Mouse (Mus musculus) mature B cell (primary cell): Measurements from ENCODE around the gene Crxos.
"Not testable (repeated sequence)": the region's sequence is repeated elsewhere in the genome, so short reads cannot be mapped to it uniquely, and the experiment has no call there.

Experiments
- in situ Hi-C: fragments of 300-500 bp; cut with MboI; formaldehyde crosslinking; loops from 2 replicates; pipeline ENCODE4 v1.14.3; 2019

Gene Crxos

DNA sequence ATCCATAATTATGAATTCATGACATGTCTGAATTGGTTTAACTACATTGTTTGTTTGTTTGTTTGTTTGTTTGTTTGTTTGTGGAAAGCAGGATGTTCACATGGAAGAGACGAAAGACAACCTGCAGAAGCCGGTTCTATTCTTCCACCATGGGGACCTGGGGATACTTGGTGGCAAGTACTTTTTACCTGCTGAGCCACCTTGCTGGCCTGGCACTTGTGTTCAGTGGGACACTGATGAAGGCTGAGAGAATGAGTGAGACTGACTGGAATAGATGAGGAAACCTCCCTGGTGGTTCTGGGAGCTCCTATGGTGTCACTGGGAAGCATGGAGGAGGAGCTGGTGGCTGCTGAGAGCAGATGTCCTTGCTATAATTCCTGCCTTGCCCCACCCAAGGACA, at the start of gene Crxos:
Gene Crxos, plus strand, starts transcription at position 301 of the 400 bp plus-strand sequence.
- in situ Hi-C loops = no loop called here

DNA sequence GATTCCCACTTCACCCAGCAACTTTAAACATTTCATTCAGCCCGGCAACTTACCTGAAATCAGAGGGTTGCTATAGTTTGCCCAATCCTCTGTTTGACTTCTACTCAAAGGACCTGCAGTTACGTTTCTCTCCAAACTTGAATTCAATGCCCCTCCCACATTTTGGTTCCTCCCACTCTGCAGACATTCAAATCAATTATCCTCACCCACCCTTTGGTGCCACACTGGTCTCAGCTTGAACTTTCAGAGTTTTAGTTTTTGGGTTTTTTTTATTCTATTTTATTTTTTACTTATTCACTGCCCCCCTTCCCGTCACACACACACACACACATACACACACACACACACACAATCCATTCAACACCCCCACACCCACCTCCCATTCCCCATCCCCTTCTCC, 42.8 kb upstream of the Crxos start, which contains the start of gene Obox6:
Gene Obox6, minus strand, starts transcription at position 101 of the 400 bp plus-strand sequence.
- in situ Hi-C loops = no loop called here

DNA sequence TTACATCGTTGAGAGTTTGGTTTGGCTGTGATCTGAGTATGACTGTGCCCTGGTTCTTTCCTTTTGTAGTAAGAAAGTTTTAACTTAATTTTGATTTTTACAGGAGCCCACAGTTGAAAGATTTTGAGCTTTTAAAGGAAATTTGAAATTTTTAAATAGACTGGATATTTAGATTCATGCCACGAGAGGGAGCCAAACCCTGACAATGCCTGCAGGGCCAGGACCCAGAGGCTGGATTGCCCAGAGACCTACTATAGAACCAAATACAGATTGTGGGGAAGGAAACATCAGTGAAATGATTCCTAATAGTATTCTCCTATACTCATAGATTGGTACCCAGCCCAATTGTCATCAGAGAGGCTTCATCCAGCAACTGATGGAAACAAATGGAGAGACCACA, 22.8 kb upstream of the Crxos start:
- in situ Hi-C loops = no loop called here

DNA sequence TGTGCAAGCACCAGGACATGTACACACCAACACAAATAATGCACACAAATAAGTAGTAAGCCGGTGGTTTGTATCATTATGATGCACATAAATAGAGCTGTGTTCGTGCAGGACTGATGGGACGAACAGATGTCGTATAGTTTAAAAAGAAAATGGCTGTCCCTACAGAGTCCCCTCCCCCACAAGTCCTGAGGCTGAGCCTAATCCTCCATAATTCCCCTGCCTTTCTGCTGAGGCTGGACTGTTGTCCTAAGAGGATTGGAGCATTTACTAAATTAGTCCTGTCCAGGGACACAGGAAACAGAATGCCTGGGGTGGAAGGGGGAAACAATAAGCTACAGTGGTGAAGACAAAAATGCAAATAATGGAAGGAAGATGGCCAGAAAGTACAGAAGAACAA, 18.3 kb upstream of the Crxos start:
- in situ Hi-C loops = no loop called here

DNA sequence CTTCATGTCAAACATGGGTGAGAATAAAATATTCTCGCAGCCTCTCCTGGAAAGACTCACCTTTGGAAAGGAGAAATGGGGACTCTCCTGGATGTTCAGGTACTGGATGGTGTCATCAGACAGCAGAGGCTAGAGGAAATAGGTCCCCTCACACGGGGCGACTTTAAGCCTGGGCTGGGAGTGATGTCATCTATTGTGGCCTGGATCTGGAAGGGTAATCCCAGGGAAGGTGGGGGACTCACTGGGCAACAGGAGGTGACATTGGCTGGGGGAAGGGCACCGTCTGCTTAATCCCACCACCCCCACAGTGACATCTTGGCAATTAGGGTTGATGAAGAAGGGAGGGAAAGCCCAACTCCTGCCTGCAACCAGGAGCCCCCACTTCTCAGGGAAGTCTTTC, 2.7 kb upstream of the Crxos start, which contains the start of gene Crx:
Gene Crx, minus strand, starts transcription at position 213 of the 400 bp plus-strand sequence.
- in situ Hi-C loops = no loop called here

DNA sequence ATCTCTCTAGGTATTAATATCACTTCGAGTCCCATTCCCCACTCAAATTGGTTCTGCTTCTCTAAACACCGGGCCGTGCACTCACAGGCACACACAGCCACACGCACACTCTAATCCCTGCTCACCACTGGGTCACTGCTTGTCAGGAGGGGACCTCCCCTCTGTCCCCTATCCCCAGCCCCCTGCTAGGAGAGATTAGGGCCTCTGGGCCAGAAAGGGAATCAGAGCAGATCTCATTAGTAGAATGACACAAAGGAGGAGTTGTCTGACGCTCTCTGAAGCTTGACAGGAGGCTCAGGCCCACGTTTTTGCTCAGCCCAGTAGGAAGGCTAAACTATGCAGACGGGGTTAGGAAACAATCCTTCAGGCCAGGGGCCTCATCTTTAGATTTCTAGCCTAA, 1.0 kb upstream of the Crxos start:
- in situ Hi-C loops = no loop called here

DNA sequence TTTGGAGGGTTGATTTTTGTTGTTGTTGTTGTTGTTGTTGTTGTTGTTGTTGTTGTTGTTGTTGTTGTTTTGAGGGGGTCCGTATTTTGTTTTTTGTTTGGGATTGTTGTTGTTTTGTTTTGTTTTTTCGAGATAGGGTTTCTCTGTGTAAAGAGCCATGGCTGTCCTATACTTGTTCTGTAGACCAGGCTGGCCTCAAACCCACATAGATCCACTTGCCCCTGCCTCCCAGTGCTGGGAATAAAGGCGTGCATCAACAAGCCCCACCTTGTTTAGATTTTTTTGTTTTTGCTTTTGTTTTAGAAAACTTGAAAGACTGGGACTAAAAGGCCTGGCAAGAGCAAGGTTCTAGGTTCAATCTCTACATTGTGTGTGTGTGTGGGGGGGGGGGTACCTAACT, 586 bp upstream of the Crxos start:
- in situ Hi-C loops = no loop called here

DNA sequence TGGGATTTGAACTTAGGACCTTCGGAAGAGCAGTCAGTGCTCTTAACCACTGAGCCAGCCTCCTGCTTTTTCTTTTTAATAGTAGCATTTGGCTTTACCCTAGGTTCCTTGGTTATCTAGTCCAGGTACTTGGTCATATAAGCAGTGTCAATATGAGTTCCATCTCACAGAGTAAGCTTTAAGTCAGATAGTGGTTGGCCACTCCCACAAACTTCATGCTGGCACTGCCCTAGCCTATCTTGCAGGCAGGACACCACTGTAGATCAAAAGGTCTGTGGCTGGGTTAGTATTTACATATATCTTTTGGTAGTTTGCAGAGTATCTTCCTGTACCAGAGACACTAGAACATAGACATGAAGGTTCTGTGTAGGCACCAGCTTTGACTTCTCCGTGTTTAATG, 1.7 kb downstream of the Crxos start:
- in situ Hi-C loops = no loop called here

DNA sequence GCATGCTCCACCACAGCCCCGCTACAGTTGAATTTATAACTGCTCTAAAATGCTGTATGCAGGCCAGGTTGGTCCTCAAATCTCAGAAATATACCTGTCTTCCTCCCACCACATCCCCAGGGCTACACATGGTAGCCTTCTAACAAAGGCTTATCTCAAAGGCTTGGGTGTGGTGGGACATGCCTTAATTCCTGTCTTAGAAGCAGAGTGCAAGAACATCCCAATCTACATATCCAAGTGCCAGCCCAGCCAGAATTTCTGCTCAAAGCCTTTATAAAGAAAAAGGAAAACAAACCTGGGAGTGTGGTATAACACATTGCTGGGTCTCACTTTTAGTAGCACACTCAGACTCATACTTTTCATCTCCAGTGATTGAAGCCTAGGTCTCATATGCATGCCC, 11.8 kb downstream of the Crxos start:
- in situ Hi-C loops = no loop called here

DNA sequence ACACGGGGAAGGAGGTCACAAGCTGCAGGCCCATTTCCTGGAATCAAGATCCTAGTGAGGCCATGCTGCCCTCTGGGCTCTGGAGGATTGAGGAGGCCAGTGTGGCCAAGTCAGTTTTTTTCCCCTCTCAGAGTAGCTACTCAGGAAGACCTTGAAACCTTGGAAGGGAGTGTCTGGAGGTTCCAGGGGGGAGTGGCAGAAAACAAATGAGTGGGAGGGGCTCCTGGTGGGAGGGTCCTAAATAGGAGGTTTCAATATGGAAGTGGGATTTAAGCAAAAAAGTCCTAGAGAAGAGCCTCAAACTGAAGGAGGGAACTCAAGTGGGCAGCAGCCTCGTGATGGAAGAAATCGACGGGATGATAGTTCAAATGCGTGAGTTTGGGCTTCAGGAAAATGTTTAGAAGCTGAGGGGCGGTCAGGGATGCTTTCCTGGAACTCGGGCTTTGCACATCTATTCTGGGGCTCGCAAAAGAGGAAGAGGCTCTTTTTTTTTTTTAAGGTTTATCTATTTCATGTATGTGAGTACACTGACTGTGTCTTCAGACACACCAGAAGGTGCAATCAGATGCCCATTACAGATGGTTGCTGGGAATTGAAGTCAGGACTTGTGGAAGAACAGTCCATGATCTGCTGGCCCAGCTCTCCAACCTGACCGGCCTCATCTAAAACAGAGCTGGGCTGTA, 19.1 kb downstream of the Crxos start:
- in situ Hi-C loops = no loop called here

DNA sequence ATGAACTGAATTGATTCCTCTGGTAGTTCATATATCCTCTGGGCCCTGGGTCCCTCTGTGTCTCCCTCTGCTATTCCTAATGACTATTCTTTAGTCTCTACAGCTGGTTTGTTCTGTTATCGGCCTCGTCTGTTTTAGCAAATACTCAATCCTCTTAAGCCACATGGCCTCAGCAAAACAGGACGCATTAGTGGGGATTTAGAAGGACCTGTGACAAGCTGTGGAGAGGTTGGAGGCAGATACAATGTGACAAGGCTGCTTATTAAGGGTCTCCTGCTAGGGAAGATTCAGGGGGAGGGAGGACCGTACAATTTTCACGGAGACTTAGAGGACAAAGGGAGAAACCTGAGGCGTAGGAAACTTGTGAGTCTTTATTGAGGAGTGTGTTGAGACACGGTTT, 23.4 kb downstream of the Crxos start:
- in situ Hi-C loops = no loop called here

DNA sequence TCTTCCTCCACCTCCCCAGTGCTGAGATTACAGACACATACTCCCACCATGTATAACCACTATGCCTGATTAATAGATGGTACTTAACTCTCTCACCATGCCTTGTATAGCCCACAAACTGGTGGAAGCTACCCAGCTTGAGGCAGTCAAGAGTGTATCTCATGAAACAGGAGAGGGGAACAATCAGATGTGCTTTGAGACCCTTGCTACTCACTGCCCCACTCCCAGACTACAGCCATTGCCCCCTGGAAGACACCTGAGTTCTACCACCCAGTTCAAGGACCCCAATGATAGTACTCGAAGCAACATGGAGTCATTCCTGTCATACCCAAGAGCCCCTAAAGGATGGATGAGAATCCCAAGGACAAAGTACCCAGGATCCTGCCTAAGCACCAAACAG, 24.2 kb downstream of the Crxos start:
- in situ Hi-C loops = no loop called here

DNA sequence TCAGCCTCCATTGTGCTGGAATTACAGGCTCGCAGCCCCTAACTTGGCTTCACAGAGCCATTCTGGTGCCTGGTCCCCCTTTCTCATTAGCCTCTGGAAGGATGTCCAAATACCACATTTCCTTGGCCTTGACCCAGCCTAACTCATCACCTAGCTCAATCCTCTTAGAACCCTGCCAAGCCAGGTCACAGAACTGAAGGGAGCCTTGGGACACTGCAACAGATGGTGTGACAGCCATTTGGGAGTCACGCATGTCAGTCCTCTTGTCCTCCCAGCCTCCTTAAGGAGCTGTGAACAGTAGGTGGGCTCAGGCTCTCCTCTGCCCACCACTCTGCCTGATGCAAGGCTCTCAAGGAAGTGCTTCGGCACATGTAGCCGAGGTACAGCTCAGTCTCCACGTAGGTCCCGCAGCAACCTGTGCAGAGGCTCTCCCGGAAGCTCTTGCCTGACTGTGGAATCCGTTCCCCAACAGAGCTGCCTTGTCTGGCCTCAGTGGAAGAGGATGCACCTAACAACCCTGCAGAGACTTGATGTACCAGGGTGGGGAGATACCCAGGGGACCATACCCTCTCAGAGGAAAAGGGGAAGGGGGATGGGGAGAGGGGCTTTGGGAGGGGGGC, 25.7 kb downstream of the Crxos start:
- in situ Hi-C loops = no loop called here

DNA sequence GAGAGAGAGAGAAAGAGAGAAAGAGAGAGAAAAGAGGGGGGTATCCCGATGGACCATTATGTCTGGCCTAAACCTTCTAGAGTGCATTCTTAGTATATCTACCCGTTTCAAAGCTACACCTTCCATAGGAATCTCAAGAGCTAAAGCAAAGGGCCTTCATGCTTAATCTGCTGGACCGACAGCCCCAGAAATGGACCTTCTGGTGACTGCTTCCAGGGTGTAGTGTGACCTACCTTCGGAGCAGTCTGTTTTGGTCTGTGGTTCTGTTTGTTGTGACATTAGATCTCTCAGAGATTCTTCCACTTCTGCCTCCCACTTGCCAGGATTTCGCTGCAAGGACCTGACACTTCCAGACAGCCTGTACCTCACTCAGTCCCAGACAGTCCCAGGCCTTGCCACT, 28.1 kb downstream of the Crxos start:
- in situ Hi-C loops = no loop called here

DNA sequence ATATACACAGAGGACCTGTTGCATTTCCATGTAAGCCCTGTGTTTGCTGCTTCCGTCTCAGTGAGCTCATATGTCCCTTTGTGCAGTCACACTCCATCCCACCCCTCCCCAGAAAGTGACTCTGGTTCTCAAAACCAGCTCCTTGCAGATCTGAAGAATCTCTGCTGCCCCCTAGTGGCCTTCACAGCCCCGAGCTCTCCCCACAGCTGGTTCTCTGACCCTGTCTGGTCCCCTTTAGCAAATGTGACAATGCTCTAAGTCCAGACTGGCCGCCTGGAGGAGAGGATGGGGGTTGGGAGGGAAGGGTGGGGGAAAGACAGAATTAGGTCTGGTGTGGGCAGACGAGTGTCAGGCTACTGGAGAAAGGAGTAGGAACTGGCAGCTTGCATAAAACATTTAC, 29.8 kb downstream of the Crxos start:
- in situ Hi-C loops = no loop called here

DNA sequence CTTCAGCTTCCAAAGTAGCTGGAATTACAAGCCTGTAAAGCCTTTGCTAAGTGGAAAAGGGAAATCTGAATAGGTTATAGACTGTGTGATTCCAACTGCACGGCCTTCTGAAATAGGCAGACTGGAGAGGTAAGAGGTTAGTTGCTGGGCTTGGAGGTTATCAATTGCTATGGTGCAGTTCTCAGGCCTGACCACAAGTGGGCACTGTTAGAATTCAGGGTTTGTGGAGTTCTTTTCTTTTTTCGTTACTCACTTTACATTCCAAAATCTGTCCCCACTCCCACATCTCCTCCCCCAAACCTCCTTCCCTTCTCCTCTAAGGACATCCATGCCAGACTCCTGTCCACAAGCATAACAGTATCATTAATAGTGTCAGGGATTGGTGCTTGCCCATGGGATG, 31.8 kb downstream of the Crxos start:
- in situ Hi-C loops = no loop called here

DNA sequence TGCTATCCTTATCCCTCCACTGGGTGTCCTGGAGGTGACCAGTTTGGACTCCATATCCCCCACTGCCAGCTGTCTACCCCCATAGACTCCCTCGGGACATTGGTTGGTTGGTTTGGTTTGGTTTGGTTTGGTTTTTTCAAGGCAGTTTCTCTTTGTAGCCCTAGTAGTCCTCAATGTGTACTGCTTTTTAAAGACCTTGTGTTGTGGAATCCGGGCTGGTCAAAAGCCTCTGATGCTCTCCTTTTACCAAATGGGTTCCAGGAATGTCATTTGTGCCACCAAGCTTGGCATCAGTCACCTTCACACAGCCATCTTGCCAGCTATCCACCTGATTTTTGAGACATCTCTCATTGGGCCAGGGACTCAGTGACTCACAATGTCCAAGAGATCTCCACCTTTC, 32.3 kb downstream of the Crxos start:
- in situ Hi-C loops = no loop called here

DNA sequence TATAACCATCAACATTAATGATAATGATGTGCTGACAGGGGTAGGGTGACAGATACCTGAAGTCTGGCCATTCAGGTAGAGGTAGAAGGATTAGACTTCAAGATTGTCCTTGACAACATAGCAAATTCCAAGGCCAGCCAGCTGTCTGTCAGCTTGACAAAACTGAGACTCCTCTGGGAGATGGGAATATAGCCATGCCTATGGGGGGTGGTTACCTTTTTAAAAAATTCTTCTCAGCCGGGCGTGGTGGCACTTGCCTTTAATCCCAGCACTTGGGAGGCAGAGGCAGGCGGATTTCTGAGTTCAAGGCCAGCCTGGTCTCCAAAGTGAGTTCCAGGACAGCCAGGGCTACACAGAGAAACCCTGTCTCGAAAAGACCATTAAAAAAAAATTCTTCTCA, 33.3 kb downstream of the Crxos start:
- in situ Hi-C loops = not testable (repeated sequence)

DNA sequence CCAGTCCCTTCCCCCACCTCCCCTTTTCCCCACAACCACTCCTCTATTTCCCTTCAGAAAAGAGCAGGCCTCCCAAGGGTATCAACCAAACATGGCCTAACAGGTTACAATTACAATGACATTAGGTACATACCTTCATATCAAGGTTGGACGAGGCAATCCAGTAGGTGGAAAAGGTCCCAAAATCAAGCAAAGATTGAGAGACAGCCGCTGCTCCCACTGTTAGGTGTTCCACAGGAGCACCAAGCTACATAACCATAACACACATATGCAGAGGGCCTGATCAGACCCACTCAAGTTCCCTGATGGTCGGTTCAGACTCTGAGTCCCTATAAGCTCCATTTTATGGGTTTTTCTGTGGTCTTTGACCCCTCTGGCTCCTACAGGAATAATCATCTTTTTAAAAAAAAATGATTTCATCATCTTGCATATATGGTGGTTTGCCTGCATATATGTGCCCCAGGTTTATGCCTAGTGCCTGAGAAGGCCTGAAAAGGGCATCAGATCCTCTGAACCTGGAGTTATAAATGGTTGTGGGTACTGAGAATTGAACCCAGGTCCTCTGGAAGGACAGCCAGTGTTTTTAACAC, 33.8 kb downstream of the Crxos start:
- in situ Hi-C loops = no loop called here

DNA sequence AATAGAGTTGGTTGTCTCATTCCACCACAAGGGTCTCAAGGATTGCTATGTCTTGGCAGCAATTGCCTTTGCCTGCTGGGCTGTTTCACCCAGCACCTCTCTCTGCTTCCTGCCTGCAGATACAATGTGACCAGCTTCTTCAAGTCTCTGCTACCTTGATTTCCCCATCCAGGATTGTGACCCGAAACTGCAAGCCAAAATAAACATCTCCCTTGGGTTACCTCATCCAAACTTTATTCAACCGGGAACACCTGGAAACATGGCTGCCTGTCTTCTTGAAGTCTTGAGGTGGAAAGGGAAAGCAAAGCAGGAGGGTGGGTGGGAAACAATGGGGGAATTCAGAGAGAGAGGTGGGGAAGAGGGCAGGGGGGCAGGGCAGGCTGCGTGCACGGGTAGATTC, 34.6 kb downstream of the Crxos start:
- in situ Hi-C loops = no loop called here

DNA sequence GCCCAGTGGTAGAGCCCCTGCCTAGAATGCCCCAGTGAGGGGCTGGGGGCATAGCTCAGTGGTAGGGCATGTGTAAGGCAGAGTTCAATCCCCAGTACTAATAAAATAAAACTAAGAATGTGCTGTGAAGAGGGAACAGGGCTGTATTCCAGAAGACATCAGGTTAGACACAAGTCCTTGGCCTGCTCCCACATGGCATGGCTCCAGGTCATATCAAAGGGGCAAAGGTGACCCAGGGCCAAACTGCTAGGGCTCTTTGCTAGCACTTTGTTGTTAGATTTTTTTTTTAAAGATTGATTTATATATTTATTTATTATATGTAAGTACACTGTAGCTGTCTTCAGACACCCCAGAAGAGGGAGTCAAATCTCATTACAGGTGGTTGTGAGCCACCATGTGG, 36.0 kb downstream of the Crxos start:
- in situ Hi-C loops = no loop called here

DNA sequence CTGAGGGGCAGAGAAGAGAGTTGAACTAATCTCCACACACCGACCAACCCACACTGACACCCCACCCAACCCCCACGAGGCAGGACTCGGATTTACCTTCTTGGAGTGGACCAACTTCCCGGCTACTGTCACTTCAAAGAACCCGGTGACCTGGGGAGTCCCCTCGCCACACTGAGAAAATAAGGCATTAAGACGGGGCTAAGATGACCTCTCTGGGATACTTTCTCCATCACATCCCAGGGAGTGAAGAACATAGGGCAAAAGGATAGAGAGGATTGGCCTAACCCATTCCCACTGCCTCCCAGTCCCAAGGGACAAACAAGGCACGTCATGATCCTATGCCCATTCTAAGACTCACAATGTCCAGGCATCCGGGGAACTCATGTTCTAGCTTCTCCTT, 37.5 kb downstream of the Crxos start:
- in situ Hi-C loops = no loop called here

DNA sequence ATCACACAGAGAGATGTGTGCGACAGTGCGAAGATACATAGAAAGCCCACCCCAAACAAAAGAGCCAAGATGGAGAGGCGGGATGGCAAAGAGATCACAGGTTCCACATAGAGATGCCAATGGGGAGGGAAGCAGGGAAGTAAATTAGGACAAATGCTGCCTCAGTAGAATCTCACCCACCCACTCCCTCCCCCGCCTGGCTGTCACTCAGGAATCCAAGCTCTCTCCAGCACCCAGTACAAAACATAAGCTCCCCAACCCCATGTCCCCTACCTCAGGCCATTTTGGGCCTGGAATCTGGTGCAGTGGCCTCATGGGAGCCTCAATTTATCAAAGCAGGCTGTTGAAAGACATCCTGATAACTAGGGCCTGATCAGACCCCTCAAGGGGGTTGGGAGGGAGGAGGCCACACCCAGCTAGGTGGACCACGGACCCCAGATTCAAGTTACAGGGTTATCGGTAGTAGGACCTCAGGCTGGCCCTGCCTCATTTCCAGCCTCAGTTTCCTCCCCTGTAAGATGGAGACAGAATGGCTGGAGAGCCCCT, 38.3 kb downstream of the Crxos start:
- in situ Hi-C loops = no loop called here
